Mouse (Mus musculus) T-helper 1 cell (primary cell): ENCODE measurements around the gene Mapk9.

ENCODE experiments used
- in situ Hi-C: fragments of 300-600 bp; cut with MboI, MseI; formaldehyde crosslinking; loops from one replicate; pipeline ENCODE4 v1.15.1; 2025; ENCODE audit warnings: high pct_unique_total_duplicates

Mapk9 gene

GRCm38 (mm10) chr11:49837717-49838407 lies 8.7 kb upstream of the Mapk9 start:
- in situ Hi-C loops, result no loop called here

DNA sequence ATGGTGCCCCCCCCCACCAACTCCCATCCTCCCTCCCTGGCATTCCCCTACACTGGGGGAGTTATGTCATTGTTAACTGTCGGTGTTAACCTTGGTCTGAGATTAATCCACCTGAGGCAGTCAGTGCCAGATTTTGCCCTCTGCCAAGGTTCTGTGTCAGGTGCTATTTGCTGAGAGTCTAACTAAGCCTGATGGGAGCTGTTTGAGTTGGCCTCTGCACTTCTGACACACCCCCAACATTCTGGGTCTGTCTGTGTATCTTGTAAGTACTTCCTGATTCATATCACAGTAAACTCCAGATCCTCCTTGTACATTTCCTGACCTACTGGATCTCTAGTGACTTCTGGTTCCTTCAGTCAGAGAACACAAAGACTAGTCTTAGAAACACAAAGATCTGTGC lies 5.9 kb upstream of the Mapk9 start:
- in situ Hi-C loops, result no loop called here

- in situ Hi-C loops, result no loop called here
Measured at GRCm38 (mm10) chr11:49841886-49842285, 4.7 kb upstream of the Mapk9 start.

GRCm38 (mm10) chr11:49842718-49843117 lies 3.8 kb upstream of the Mapk9 start:
- in situ Hi-C loops, result no loop called here

GRCm38 (mm10) chr11:49844311-49844710 lies 2.2 kb upstream of the Mapk9 start:
- in situ Hi-C loops, result no loop called here

- in situ Hi-C loops, result no loop called here
Measured at GRCm38 (mm10) chr11:49844969-49845368, 1.6 kb upstream of the Mapk9 start.

DNA sequence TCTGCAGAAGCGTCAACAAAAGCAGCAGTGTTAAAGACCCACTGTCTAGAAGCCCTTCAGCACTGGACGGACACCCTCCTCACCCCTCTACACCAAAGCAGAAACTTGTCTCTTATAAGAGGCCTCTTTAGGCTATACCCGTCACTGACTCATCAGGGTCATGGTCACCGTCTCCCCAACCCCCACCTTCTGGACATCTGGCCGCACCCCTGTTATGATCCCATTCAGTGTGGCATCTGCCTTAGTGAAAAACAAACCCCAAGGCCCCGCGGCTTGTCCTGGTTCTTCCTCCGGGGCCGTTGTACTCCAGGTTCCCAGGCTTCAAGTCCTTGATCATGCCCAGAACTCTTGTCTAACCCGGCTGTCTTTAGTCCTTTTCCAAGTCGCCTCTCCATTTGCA lies 593 bp upstream of the Mapk9 start:
- in situ Hi-C loops, result no loop called here

- in situ Hi-C loops, result no loop called here
Measured at GRCm38 (mm10) chr11:49847071-49847810, 690 bp downstream of the Mapk9 start.

DNA sequence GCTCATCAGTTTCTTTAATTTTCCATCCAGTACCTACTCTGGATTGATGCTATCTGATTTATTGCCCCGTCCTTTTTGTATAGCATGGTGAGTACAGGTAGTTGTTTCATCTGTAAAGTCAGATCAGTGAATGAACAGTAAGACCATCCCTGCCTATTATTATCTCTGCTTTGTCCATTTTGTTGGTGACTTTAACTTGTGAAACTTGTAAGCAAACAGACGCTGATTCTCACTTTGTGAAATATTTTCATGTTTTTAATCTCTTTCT lies 1.2 kb downstream of the Mapk9 start:
- in situ Hi-C loops, result no loop called here

GRCm38 (mm10) chr11:49848080-49848815 lies 1.7 kb downstream of the Mapk9 start:
- in situ Hi-C loops, result no loop called here

DNA sequence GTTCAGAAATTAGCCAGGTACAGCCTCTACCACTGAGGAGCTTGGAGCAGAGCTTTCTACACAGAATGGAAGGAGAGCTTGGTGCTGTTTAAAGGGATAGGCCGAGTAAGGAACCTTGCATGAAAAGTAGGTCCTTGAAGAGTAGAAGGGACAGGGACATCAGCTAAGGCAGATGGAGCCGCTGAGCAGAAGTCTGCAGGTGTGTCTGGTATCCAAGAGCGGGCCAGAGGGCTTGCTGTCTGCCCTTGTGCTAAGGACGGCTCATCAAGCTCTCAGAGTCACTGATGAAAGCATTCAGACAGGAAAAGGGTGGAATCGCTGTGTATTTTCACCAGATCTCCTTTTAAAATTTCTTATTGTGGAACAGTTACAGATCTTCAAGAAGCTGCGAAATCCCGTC lies 3.8 kb downstream of the Mapk9 start:
- in situ Hi-C loops, result no loop called here

- in situ Hi-C loops, result no loop called here
Measured at GRCm38 (mm10) chr11:49855144-49855543, 8.6 kb downstream of the Mapk9 start.

DNA sequence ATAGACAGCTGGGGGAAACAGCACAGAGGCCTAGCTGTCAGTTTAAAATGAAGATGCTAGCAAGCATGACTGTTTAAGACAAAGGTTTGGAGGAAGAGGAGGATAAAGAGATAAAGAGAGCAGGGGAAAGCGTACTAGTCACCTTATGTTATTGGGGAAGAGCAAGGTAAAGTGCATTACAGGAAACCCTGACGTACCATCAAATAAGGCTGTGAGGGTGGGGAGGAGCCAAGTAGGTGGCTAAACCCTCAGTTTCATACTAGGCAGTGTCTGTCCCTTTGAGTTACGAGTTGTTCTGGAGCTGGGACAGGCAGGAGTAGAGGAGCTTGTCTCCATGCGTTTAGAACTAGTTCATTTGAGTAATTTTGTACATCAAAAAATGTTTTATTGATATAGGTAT lies 14.6 kb downstream of the Mapk9 start:
- in situ Hi-C loops, result no loop called here

GRCm38 (mm10) chr11:49863926-49864325 lies 17.4 kb downstream of the Mapk9 start:
- in situ Hi-C loops, result no loop called here

DNA sequence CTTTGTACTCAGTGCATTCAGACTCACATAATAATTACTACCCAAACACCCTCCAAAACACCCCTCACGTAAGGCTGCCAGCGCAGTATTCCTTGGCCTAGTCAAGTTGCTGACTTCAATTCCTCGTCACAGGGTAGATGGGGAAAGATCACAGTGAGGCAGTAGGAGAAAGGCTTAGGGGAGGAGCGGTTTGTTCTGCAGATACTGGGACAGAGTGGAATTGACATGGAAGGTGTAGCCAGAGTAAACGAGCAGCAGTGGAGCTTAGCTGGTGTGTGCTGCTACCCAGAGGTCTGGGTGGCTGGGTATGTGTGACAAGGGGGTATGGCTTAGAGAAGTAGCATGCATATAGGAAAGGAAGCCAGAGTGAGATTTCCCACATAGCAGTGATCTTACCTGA lies 20.8 kb downstream of the Mapk9 start:
- in situ Hi-C loops, result no loop called here

DNA sequence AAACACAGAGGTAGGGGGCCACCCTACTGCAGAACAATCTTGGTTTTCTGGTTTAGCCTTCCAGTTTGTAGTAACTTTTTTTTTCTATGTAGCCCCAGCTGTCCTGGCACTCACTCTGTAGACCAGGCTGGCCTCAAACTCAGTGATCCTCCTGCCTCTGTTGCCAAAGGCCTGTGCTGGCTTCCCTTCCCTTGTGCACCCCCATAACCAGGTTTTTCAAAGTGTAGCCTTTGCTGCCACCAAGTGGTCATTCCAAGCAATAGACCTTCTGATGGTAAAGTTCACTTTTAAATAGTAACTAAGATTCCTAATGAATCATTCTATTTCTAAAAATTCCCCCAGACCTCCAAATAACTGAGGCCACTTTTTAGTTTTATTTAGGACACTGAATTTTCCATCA lies 23.2 kb downstream of the Mapk9 start:
- in situ Hi-C loops, result loop anchor here (5.0 kb wide), 1 partner anchor 212 kb away; no protein-coding TSS in a partner anchor

- in situ Hi-C loops, result loop anchor here (5.0 kb wide), 1 partner anchor 215 kb away; no protein-coding TSS in a partner anchor
Measured at GRCm38 (mm10) chr11:49871914-49872313, 25.4 kb downstream of the Mapk9 start.

DNA sequence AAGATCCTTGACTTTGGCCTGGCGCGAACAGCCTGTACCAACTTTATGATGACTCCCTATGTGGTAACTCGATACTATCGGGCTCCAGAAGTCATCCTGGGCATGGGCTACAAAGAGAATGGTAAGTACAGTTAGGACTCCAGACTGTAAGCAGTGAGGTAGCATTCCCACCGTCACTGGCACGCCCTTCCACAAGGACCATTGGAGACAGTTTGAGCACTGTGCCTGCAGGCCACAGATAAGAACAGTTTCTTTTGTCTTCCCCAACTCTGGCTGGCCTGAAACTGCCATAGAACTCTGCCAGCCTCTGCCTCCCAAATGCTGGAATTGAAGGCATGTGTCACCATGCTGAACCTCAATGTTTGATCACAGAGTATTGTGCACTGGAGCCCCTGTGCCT lies 26.2 kb downstream of the Mapk9 start:
- in situ Hi-C loops, result loop anchor here (5.0 kb wide), 1 partner anchor 215 kb away; no protein-coding TSS in a partner anchor

DNA sequence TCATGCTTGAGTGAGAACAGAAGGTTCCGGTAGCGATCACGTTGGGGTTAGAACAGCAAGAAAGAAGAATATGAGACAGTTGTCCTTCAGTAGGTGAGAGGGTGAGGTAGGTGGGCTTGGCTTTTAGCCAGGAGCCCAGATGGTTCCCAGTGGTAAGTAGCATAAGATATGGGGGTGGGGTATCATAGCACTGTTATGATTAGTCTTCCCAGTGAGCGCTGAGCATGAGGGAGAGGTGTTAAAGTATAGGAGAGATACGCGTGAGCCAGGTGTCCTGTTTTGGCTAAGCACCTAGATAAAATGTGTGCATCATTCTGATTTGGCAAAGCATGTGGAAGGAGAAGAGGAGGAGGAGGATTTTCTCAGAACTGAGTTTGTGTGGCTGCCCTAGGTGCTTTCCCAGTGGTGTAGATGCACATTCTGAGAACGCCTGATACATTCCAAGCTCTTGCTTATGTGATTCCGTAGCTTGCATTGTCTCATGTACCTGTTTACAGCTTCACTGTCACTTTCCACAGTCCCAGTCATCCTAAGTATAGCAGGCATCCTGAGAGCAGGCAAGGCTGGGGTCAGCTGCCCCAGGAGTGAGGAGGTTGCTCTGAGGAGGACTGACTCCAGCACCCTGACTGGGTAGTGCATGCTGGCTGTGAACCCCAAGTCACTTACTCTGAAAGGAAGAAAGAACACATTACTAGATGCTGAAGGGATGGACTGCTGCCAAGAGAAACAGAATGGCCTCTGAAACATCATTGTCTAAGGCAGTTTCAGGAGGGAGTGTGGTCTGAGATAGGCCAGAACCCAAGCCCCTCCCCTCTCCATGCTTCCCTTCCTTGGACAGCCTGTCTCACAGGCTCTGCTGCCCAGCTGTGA lies 30.6 kb downstream of the Mapk9 start:
- in situ Hi-C loops, result loop anchor here (25.0 kb wide), 1 partner anchor 985 kb away; the partner anchor contains the start of gene Grm6

GRCm38 (mm10) chr11:49879950-49880642 lies 33.5 kb downstream of the Mapk9 start:
- in situ Hi-C loops, result loop anchor here (25.0 kb wide), 1 partner anchor 982 kb away; the partner anchor contains the start of gene Grm6

DNA sequence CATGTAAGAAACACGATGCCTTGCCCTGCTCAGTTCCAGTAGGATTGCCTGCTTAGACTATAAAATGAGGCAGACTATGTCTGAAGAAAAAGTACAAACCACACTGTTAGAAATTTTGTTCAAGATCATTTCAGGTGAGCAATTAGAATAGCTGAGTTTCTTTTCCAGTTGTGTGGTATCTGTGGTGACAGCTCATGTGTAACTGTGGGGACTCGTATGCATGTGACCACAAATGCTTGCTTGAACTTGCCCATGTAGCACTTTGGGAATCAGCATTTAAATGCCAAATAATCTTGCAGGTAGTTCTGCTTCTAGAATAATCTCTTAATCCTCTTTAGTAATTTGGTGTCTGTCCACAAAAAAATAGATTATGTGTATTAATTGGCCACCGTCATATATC lies 36.8 kb downstream of the Mapk9 start:
- in situ Hi-C loops, result loop anchor here (25.0 kb wide), 1 partner anchor 979 kb away; the partner anchor contains the start of gene Grm6
